Mouse (Mus musculus) C2C12 (cell line): ENCODE results near the gene Dennd2a. TPM values are rescaled to one million over a fixed set of nuclear protein-coding genes. Genes with fewer than 3 reads are reported as not detected.

Experiments
- H3K27me3 ChIP-seq: one replicate; pipeline ENCODE4 v1.6.1; 2011; ENCODE audit not compliant: control insufficient read depth, insufficient read depth, insufficient read length
- H3K36me3 ChIP-seq: one replicate; pipeline ENCODE4 v1.6.1; 2011; ENCODE audit not compliant: control insufficient read depth, insufficient read depth
- H3K4me3 ChIP-seq: one replicate; pipeline ENCODE4 v1.5.1; 2011; ENCODE audit warnings: mild to moderate bottlenecking, control low read depth; ENCODE audit not compliant: poor library complexity, insufficient read depth, severe bottlenecking
- H3K79me2 ChIP-seq: one replicate; pipeline ENCODE4 v1.6.1; 2011; ENCODE audit not compliant: control insufficient read depth, insufficient read depth
- H3K79me3 ChIP-seq: one replicate; pipeline ENCODE4 v1.6.1; 2011; ENCODE audit warnings: low read depth, control low read depth
- H3ac ChIP-seq: one replicate; pipeline ENCODE3; 2011; ENCODE audit warnings: low read depth; ENCODE audit not compliant: control insufficient read depth, insufficient read length
- CEBPB ChIP-seq: IDR thresholded peaks from one replicate; pipeline ENCODE4 v1.6.1; 2011; ENCODE audit warnings: low read depth, mild to moderate bottlenecking, control low read depth, moderate library complexity
- CTCF ChIP-seq: IDR thresholded peaks from one replicate; pipeline ENCODE4 v1.5.1; 2011; ENCODE audit not compliant: control insufficient read depth, insufficient read depth, insufficient read length
- FOSL1 ChIP-seq: IDR thresholded peaks from one replicate; pipeline ENCODE4 v1.8.0; 2011; ENCODE audit warnings: mild to moderate bottlenecking, low read length; ENCODE audit not compliant: poor library complexity, insufficient read depth, severe bottlenecking
- MAX ChIP-seq: IDR thresholded peaks from one replicate; pipeline ENCODE4 v1.6.1; 2011; ENCODE audit warnings: mild to moderate bottlenecking, control low read depth
- MYOD1 ChIP-seq: IDR thresholded peaks from one replicate; pipeline ENCODE4 v1.6.1; 2011; ENCODE audit warnings: low read depth; ENCODE audit not compliant: control insufficient read depth, insufficient read length
- MYOG ChIP-seq: IDR thresholded peaks from one replicate; pipeline ENCODE4 v1.6.1; 2011; ENCODE audit not compliant: control insufficient read depth, insufficient read length; ENCODE audit errors: extremely low read depth
- USF1 ChIP-seq: IDR thresholded peaks from one replicate; pipeline ENCODE4 v1.6.1; 2011; ENCODE audit warnings: low read depth, mild to moderate bottlenecking, control low read depth, moderate library complexity
- polyA plus RNA-seq: library from polyadenylated mRNA; unstranded; fragments of >200 nt; fragmentation: generic; extraction: Trizol; gene quantifications from one replicate; pipeline ENCODE4 v1.2.1, GENCODE M21; 2012; ENCODE audit warnings: missing spikeins

Gene Dennd2a
- polyA plus RNA-seq, 1 experiment: 11.5 TPM

DNA sequence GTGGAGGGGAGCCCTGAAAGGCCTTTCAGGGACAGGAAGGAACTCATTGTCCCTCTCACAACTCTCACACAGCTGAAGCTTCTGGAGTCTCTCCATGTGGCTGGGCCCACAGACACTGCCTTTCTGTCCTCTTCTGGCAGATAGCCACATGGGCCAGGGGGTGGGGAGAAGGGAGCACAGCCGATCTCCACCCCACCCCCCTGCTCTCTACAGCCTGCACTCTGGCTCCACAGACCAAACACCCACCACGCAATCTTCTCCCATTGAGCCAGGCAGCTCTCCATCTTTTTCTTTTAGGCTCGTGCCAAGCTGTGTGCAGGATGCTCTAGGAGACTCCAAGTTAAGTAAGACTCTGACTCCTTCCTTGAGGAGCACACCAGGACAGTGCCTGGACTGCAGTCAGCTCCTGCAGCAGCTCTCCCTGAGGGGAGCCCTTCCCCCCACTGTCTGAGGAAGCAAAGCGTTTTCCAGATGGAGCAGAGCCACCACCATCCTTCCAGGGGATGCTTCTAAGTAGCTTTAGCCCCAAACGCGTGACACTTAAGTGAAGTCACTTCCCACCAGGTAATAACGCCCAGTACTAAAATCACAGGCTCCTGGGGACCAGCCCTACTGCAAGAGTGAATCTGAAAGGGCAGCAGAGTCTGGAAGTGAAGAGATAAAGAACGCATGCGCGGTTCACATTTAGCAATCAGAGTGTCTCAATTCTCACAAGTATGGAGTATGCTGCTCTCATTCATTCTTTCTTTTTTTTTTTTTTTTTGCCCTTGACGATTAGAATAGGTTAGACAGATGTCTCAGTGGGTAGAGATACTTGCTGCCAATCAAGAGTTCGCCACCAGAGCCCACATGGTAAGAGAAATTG, 28.8 kb downstream of the Dennd2a start:
- Histone ChIP-seq H3ac (no peak overlapping the region), H3K27me3 (no peaks in the 10 kb centered on the region), H3K79me3 (peaks cover 3% of the 10 kb centered on the region), H3K79me2 (no peaks in the 10 kb centered on the region), H3K36me3 (no peaks in the 10 kb centered on the region), H3K4me3 (no peak overlapping the region)
- no peak for TF ChIP-seq USF1
- TF ChIP-seq MYOG: no peak
- TF ChIP-seq CEBPB: no peak
- TF ChIP-seq CTCF: no peak
- no peak for TF ChIP-seq MYOD1
- no peak for TF ChIP-seq FOSL1
- TF ChIP-seq MAX: no peak

DNA sequence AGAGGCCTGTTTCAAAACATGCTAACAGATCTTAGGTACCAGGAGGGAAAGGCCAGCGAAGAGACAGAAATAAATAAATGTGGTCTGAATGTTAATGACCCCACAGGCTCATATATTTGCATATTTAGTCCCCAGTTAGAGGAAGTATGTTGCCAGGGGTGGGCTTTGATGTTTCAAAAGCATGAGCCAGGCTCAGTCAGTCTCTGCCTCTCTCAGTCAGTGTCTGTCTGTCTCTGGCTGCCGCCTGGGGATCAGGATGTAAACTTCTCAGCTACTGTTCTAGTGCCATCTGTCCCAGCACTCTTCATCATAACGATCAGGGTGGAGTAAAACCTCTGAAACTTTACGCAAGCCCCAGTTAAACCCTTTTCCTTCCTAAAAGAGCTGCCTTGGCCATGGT, 29.9 kb downstream of the Dennd2a start:
- H3K79me3 ChIP-seq: peaks cover 3% of the 10 kb centered on the region
- H3ac ChIP-seq: no peak overlapping the region
- H3K27me3 ChIP-seq: no peaks in the 10 kb centered on the region
- H3K36me3 ChIP-seq: no peaks in the 10 kb centered on the region
- no peak overlapping the region for H3K4me3 ChIP-seq
- TF ChIP-seq MAX (no peak), FOSL1 (no peak), MYOG (no peak), CEBPB (no peak), USF1 (no peak), MYOD1 (no peak), CTCF (no peak)
- H3K79me2 ChIP-seq: no peaks in the 10 kb centered on the region

DNA sequence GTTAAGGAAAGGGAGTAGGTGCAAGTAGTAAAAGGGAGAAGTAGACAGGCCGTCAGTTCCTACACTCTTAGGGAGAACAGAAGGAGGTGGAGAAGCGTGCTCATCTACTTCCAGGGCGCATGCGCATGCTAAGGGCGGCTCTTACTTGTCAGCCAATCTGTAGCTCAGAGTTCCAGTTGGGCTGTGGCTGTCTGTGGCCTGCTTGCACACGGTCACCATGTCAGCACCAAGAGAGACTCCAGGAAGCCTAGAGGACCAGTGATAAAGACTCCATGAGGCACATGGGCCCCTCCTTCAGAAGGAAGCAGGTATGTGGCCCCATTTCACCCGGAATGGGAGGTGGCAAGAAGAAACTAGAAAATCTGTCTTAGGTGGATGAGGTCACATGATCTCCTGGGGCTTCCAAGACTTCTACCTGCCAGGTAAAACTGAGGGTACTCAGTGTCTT, 30.3 kb downstream of the Dennd2a start:
- H3K4me3 ChIP-seq: no peak overlapping the region

DNA sequence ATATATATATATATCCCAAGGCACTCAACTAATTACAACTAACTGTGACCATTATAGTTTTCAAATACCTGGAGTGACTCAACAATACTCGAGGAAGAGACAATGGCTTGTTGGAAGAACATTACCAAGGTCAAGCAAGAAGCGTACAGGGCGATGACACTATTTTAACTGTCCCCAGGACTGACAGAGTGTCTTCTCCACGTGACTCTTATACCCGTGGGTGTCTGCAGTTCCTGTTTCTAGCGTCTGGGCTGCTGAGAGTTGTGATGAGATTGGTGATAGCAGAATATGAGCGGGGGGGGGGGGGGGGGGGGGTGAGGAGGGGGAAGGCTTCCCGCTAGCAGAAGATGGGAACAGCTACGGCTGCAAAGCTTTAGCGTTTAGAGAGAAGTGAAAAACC, 30.9 kb downstream of the Dennd2a start:
- Histone ChIP-seq H3K36me3 (no peaks in the 10 kb centered on the region), H3K27me3 (no peaks in the 10 kb centered on the region), H3K4me3 (no peak overlapping the region), H3ac (no peak overlapping the region), H3K79me3 (peaks cover 3% of the 10 kb centered on the region), H3K79me2 (no peaks in the 10 kb centered on the region)
- TF ChIP-seq MYOG (no peak), CEBPB (no peak), USF1 (no peak), CTCF (no peak), FOSL1 (no peak), MAX (no peak), MYOD1 (no peak)

More for the DNA sequence above, 30.3 kb downstream of the Dennd2a start:
- H3K36me3 ChIP-seq: no peaks in the 10 kb centered on the region
- no peak for TF ChIP-seq MYOG
- no peak for TF ChIP-seq CTCF
- no peak for TF ChIP-seq MAX
- no peak for TF ChIP-seq USF1
- no peak for TF ChIP-seq MYOD1
- TF ChIP-seq CEBPB: no peak
- TF ChIP-seq FOSL1: no peak
- H3K79me2 ChIP-seq: no peaks in the 10 kb centered on the region
- no peak overlapping the region for H3ac ChIP-seq
- no peaks in the 10 kb centered on the region for H3K27me3 ChIP-seq
- H3K79me3 ChIP-seq: peaks cover 3% of the 10 kb centered on the region

DNA sequence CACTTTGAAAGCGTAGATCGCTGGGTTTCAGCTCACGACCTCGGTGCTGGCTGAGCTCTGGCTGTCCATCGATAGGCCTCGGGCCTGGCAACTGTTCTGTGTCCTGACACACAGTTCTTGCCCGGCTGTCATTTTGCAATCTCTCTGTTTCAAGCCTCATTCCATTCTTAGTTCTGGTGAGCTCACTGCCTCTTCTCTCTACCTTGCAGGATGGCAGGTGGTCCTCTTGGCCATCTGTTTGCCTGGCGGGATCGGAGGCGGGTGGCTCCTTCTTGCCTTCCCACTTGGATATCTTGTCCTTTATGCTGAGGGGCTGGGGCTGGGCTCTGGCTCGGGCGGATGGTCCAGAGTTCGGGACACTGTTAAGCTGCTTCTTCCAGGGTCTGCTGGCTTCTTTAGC, 34.5 kb downstream of the Dennd2a start:
- no peaks in the 10 kb centered on the region for H3K79me3 ChIP-seq

More for the DNA sequence above, 34.5 kb downstream of the Dennd2a start:
- no peak overlapping the region for H3ac ChIP-seq
- H3K36me3 ChIP-seq: no peaks in the 10 kb centered on the region
- no peaks in the 10 kb centered on the region for H3K79me2 ChIP-seq
- H3K4me3 ChIP-seq: no peak overlapping the region
- TF ChIP-seq CTCF: no peak
- TF ChIP-seq FOSL1: no peak
- no peak for TF ChIP-seq USF1
- TF ChIP-seq MYOG: no peak
- TF ChIP-seq CEBPB: no peak
- TF ChIP-seq MAX: no peak
- no peak for TF ChIP-seq MYOD1
- no peaks in the 10 kb centered on the region for H3K27me3 ChIP-seq
